Mouse (Mus musculus): ENCODE results near the gene Rps6kc1.

Gene Rps6kc1

DNA sequence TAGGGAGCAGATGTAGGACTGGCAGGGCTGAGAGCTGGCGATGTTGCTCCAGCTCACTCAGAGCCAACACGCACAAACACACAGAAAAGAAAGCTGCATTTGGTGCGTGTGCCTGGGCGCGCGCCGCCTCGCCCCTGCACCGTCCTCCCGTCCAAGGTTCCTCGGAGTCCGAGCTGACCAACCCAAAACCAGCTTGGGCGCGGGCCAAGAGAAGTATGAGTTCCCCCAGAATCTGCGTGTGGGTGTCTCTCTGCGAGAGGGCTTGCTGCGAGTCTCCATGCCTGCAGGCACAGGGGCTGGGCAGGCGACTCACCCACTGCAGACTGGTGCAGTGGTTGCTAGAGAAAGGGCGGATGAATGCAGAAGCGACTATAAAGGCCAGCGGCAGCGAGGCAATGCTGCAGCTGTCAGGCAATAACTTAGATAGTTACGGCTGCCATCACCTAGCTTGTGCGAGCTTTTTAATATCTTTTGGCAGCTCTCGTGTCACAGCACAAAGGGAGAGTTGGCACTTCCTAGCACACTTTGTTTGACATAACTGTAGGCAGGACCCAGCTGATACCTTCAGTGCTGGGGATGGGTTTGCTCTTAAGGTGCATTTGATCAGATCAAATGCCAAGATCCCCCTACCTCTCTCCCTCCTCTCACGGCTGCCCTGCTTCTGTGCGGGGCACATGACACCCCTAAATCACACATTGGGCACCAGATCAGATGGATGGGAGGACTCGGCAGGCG is 220.9 kb downstream of the Rps6kc1 start:
- ATAC-seq (ENCODE audit: insufficient number of reproducible peaks, low FRiP score, low TSS enrichment) = no peak

DNA sequence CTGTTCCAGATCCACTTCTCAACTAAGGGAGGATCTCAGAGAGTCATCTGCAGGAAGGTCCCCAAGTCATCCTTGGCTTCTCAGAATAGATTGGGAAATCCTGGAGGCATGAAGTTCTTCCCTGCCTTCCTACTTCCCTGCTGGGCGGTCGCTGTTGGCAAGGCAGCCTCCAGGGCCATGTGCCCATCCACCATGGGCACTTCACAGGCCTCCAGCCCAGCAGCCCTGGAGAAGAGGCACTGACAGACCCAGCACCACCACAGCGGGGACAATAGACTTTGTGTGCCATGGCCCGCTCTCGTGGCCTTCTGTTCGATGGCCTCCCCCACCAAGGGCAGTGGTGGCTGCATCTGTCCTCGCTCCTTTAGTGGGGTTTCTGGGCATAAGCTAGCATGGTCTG is 228.5 kb downstream of the Rps6kc1 start:
- ATAC-seq (ENCODE audit: insufficient number of reproducible peaks, low FRiP score, low TSS enrichment) = no peak

DNA sequence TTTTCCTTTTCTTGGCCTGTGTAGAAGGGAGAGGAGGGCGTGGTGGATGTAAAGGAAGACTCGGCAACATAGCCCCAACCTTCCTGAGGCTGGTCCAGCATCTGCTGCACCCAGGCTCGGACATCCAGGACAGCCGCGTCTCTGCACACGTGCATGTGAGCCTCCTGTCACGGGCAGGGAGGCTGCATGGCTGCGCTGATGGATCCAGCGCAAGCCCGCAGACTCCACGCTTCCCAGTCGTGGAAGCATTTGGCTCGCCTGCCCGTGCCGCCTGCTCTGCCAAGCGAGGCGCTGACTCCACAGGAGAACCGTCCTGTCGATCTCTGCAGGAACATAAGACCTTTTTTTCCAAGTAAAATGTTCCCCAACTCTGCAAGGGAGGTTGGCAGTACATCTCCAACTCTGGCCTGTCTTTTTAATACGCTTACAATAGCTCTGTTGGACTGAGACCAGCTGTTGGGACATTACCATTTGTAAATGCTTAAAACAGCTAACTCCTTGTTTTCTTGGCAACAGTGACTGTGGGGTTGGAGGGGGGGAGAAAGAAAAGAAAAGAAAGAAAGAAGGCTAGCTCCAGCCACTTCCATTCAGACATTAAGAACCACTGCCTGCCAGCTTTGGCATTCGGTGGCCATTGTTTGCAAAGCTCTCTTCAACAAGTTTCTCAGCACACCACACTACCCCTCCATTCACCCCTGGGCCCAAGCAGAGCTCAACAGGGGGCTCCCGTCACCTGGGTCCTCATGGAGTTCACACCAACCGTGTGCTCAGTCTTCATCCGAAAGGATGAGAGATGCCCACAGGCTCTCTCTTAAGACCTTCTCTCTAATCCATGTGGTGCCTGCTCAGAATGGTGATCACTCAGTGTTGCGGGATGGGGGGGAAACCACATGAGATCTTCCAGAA is 229.3 kb downstream of the Rps6kc1 start:
- peak; percentile 64 for ATAC-seq (ENCODE audit: insufficient number of reproducible peaks, low FRiP score, low TSS enrichment)

DNA sequence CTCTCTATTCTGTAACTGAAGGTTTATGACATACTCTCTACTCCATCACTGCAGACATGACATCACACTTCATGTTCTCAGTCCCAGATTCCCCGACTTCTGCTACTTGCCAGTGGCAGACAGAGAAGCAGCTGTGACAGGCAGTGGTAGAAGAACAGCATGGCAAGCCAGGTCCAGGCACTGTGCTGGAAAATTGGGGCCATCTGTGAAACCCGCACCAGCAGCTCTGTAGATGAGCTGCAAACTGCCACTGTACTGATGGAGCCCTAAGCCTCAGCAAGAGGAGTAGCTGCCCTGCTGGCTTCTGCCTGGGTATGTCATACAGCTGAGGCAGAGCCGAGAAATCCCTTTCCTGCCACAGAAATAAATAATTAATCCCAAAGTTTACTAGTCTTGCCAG is 236.1 kb downstream of the Rps6kc1 start:
- no peak for ATAC-seq (ENCODE audit: insufficient number of reproducible peaks, low FRiP score, low TSS enrichment)

DNA sequence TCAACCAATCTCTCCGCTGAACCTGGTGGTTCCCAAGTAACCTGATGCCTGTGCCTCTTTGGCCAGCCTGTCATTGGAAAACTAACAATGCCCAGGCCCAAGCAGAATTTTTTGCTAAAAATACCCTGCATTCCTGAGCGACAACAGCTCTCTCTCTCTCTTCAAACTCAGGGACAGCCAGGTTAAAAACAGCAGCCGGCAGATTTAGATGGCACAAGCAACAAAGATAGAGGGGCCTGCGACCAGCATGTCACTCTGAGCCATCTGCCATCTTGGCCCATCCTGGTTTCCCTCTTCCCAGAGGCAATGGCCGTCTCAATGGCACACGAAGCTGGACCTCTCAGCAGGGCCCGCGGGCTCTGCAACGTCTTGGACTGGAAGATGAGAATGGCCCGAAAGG is 242.5 kb downstream of the Rps6kc1 start:
- ATAC-seq (ENCODE audit: insufficient number of reproducible peaks, low FRiP score, low TSS enrichment) = no peak

DNA sequence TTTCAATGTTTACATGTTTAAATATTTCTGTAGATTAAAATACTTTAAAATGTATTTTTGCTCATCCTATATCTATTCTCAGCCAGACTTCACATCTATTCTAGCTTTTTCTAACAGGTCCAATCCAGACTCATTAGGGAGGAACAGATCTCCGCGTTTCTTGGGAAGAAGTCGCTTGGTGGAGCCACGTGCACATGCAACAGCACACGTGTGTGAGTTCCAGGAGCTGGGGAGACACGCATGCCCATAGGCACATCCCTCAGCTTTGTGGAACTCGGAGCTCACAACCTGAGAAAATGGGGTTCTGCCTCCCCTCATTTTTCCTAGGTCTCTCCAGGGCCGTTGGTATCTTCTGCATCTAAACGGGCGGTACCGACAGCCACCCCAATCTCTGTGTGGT is 243.7 kb downstream of the Rps6kc1 start:
- ATAC-seq (ENCODE audit: insufficient number of reproducible peaks, low FRiP score, low TSS enrichment) = no peak

- ATAC-seq (ENCODE audit: insufficient number of reproducible peaks, low FRiP score, low TSS enrichment) = no peak
Observed at GRCm38 (mm10) chr1:190667326-190667725, 244.2 kb downstream of the Rps6kc1 start.

DNA sequence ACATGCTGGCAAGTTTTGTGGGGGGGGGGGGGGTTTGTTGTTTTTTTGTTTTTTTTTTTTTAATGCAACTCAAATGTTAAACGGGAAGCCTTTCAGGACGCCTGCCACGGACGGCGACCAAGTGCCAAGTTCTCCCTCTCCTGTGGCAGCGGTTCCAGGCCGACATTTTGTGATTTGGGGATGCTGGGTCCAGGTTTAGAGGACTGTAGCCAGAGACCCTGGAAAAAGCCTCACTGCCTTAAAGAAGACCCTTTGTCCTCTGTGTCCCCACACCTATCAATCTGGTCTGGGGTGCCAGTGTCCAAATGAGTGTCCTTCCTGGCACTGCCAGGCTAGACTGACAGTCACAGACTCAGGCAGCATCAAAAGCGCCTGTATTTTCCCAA is 246.1 kb downstream of the Rps6kc1 start:
- ATAC-seq (ENCODE audit: insufficient number of reproducible peaks, low FRiP score, low TSS enrichment) = no peak

DNA sequence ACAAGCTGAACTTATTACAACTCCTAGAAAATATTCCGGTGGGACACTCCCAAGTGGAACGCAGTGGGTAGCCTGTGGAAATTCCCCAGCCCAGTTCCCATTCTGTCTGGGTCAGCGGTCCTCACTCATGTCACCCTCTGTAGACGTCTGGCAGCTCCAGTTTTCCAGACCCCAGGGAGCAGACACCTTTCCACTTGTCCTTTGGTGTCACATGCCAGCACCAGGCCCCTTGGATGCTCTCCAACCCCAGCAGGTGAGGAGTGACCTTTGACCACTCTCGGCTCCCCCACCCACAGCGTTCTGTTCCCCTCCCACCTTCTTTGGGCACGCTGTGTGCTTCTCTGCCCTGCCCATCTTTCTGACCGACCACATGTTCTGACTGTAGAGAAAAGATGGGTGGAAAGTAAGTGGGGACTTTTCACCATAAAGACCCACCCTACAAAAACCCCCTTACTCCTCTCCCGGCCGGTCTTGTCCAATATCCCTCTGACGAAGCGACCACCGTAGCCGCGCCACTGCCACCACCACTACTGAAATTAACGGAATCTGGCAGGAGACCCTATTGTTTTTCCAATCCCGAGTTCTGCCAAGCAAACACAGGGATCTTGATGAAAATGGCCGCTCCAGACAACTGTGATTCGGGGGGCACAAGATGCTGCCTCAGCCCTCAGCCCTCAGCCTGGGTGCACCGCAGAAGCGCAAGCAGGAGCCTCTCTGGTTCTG is 246.6 kb downstream of the Rps6kc1 start:
- no peak for ATAC-seq (ENCODE audit: insufficient number of reproducible peaks, low FRiP score, low TSS enrichment)

- no peak for ATAC-seq (ENCODE audit: insufficient number of reproducible peaks, low FRiP score, low TSS enrichment)
Observed at GRCm38 (mm10) chr1:190663996-190664395, 247.6 kb downstream of the Rps6kc1 start.

DNA sequence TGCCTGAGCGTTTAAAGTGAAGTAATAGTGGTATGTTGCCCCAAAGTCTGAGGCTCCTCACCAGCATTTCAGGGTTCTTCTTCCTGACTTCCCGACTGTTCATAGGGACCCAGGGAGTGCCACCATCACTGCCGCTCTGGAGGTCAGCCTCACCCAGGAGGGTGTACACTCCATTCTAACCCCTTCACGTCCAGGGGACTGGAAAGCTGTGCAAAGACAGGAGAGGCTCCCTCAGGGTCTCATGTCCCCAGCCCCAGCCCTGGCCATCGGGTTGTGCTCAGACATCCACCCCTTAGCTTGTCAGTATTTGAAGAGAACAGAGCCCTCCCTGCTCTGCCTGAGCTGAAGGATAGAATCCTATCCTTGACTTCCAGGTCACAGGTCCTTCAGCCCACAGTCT is 248.8 kb downstream of the Rps6kc1 start:
- ATAC-seq (ENCODE audit: insufficient number of reproducible peaks, low FRiP score, low TSS enrichment) = no peak

DNA sequence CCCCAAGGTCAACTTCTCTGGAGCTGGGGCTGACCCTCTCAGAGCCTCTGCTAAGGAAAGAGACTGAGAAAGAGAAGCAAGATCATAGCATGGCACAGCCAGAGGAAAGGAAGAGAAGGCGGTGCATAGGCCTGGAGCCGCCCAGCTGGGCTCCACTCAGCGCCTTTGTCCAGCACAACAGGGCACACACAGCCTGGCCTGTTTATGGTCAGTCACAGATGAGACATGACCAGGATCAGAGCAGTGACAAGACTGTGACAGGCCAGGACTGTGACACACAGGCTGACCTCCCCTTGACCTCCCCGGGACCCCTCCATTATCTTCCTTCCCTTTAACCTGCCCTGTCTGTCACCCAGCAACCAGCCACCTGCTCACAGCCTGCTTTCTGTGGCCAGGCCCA is 249.8 kb downstream of the Rps6kc1 start:
- ATAC-seq (ENCODE audit: insufficient number of reproducible peaks, low FRiP score, low TSS enrichment) = no peak

- no peak for ATAC-seq (ENCODE audit: insufficient number of reproducible peaks, low FRiP score, low TSS enrichment)
Observed at GRCm38 (mm10) chr1:190661249-190661648, 250.3 kb downstream of the Rps6kc1 start.

- no peak for ATAC-seq (ENCODE audit: insufficient number of reproducible peaks, low FRiP score, low TSS enrichment)
Observed at GRCm38 (mm10) chr1:190659722-190660502, 251.7 kb downstream of the Rps6kc1 start.

DNA sequence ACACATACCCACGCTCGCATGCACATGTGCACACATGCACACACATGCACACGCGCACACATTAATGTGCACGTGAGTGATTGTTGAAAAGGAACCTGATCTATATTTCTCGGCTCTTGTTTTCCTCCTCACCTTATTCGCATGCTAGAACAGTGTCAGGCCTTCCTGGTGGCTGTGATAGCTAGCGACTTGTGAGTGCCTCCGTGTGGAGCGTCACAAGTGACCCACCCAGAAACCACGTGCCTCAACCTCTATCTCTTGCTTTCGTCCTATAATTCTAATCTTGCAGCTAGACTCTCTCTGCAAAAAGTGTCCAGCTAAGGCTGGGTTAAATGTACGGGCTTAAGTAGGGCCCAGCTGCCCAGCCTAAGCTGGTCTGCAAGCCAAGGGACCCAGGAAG is 253.3 kb downstream of the Rps6kc1 start:
- no peak for ATAC-seq (ENCODE audit: insufficient number of reproducible peaks, low FRiP score, low TSS enrichment)

DNA sequence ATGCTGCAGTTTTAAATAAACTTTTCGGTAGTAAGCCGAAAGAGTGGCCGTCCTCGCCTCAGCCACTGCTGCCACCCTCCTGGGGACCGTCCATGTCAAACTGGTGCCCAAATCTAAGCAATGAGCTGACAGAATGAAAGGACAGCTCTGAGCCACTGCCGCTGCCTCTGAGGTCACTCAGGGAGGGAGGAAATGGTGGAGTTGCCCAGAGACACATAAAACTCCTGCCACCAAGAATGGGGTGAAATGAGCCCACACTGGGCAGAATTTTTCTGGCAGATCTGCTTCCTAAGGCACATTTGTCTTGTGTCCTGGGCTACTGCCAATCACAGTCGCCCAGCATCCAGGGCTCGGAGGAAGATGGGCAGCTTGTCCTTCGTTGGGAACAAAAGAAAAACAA is 255.5 kb downstream of the Rps6kc1 start:
- no peak for ATAC-seq (ENCODE audit: insufficient number of reproducible peaks, low FRiP score, low TSS enrichment)

DNA sequence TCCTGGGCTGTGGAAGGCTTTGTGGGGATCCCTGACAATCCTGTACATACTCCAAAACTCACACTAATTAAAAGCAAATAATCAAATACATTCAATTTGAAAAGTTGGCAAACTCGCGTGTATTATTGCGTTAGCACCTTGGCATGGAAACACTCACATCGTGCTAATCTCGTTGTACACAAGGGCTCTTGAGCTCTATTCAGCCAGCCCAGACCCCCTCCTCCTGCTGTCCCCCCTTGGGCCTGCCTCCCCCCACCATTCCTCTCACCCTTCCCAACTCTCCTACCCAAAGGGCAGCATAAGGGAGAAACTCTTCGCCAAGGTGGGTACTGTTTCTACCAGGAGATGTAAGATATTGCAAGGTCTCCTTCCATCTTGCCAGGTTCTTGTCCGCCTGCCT is 255.9 kb downstream of the Rps6kc1 start:
- no peak for ATAC-seq (ENCODE audit: insufficient number of reproducible peaks, low FRiP score, low TSS enrichment)

- ATAC-seq (ENCODE audit: insufficient number of reproducible peaks, low FRiP score, low TSS enrichment) = no peak
Observed at GRCm38 (mm10) chr1:190655081-190655480, 256.5 kb downstream of the Rps6kc1 start.

DNA sequence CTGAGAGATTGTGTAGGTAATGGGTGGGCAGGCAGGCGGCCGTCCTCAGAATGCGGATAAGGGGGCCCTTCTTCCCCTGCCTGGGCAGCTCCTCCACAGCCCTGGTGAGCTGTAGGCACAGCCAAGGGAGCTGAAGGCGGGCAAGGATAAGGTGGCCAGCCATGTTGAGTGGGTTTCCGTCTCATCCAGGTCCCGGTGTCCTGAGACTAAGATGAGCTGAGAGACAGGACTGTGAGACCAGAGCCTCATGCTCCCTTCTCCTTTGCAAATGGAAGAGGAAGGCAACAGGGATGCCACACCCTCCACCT is 256.9 kb downstream of the Rps6kc1 start:
- ATAC-seq (ENCODE audit: insufficient number of reproducible peaks, low FRiP score, low TSS enrichment) = no peak

- ATAC-seq (ENCODE audit: insufficient number of reproducible peaks, low FRiP score, low TSS enrichment) = no peak
Observed at GRCm38 (mm10) chr1:190653989-190654693, 257.4 kb downstream of the Rps6kc1 start.

Data from cerebellum, adult (tissue).